Mouse (Mus musculus) E14TG2a.4 (cell line): ENCODE data around the gene Hist1h2bn.

ENCODE experiments used
- CTCF ChIP-seq: conservative IDR thresholded peaks from 2 replicates; pipeline ENCODE4 v1.5.1; 2014; ENCODE audit warnings: low read length
- POU5F1 ChIP-seq: IDR thresholded peaks from 2 replicates; pipeline ENCODE4 v1.6.1; 2014; ENCODE audit warnings: low read length, borderline replicate concordance

- TF ChIP-seq CTCF (no peak), POU5F1 (no peak)
Measured at GRCm38 (mm10) chr13:21783734-21784161, 29.8 kb downstream of the Hist1h2bn start.
